Mouse (Mus musculus): ENCODE results near the gene Gpr68.

- TF ChIP-seq CTCF (IDR thresholded peaks at IDR 0.05; ENCODE audit: borderline replicate concordance, control insufficient read depth, extremely low read depth, insufficient read depth, low read length, poor library complexity) (no peak), POLR2A (IDR thresholded peaks at IDR 0.05; ENCODE audit: control insufficient read depth, extremely low read depth, insufficient read depth, low read length, poor library complexity) (no peak)
These were observed 11.3 kb downstream of the Gpr68 start for GRCm38 (mm10) chr12:100896661-100897060.

Measured in thymus, adult 2 months (tissue).